Mouse (Mus musculus) olfactory bulb, adult 2 months (tissue): Measurements from ENCODE around the gene Zik1.

Source experiments
- CTCF ChIP-seq: fragments of 200-500 bp; IDR thresholded peaks from 2 replicates; pipeline ENCODE4 v1.5.1; 2012; ENCODE audit warnings: low read depth, mild to moderate bottlenecking, low read length, moderate library complexity; ENCODE audit not compliant: insufficient read depth
- POLR2A ChIP-seq: fragments of 200-500 bp; IDR thresholded peaks from 2 replicates; pipeline ENCODE4 v1.6.1; 2012; ENCODE audit warnings: mild to moderate bottlenecking, low read depth, low read length, moderate library complexity; ENCODE audit not compliant: insufficient read depth

DNA sequence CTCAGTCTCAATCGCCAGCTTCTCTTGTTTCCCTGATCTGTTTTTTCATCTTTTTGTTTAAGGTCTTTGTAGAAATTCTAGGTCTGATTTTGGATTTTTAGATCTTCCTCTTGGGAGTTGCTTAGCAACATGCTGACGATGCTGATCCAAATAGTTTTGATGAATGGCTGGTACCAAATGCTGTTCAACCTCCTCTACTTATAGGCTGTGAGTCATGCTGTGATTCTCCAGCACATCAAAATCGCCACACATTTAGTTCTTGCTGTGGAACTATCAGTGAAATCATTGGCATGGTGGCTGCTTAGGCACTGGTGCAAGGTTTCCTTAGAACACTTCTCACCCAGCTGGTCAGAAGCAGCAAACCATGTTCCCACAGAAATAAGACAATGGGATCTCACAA, 37.0 kb downstream of the Zik1 start:
- TF ChIP-seq CTCF = no peak
- no peak for TF ChIP-seq POLR2A
